Mouse (Mus musculus) bone marrow, adult 2 months (tissue): ENCODE measurements around the gene Angptl7.

Source experiments
- CTCF ChIP-seq: fragments of 200-500 bp; IDR thresholded peaks from 2 replicates; pipeline ENCODE4 v1.5.1; 2011; ENCODE audit warnings: low read length, control low read depth; ENCODE audit not compliant: control insufficient read depth, insufficient read depth
- POLR2A ChIP-seq: fragments of 200-500 bp; IDR thresholded peaks from 2 replicates; pipeline ENCODE4 v1.6.1; 2011; ENCODE audit warnings: low read depth, mild to moderate bottlenecking, control low read depth, low read length, borderline replicate concordance; ENCODE audit not compliant: control insufficient read depth

DNA sequence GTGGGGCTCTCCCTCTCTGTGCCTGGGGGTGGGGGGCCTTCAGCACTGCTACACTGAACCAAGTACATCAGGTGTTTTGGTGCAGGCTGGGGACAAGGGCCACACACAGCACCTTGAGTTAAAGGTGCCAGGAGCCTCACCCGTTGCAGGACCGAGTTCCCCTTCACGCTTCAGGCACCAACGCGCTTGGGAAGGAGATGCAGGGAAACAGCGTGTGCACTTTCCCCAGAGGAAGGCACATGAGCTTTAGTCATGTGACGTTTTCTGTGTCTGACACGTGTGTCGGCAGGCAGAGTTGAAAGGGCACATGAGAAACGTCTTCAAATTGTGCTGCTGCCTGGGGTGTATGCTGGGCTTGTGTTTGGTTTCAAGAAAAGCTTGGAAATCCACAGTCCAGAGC, 31.9 kb downstream of the Angptl7 start:
- TF ChIP-seq CTCF (no peak), POLR2A (no peak)
